Mouse (Mus musculus) liver, embryonic 16.5 days (tissue): ENCODE results near the gene Gm42906. TPM values are rescaled to one million over a fixed set of nuclear protein-coding genes. Genes with fewer than 3 reads are reported as not detected.

Source experiments
- ATAC-seq: fragments of 200-750 bp; cut with Nextera tagmentation; 2 replicates; pipeline ENCODE4 v1.8.0; 2017; ENCODE audit warnings: low read depth, mild to moderate bottlenecking, moderate number of reproducible peaks, moderate library complexity
- H3K27ac ChIP-seq: fragments of 300-500 bp; sonication (generic); 2 replicates; pipeline ENCODE4 v1.5.1; 2014; ENCODE audit warnings: mild to moderate bottlenecking, low read length
- H3K27me3 ChIP-seq: fragments of 300-500 bp; sonication (generic); 2 replicates; pipeline ENCODE4 v1.6.1; 2014; ENCODE audit warnings: low read depth, low read length, mixed read lengths; ENCODE audit not compliant: control insufficient read depth, insufficient read depth
- H3K36me3 ChIP-seq: fragments of 300-500 bp; sonication (generic); 2 replicates; pipeline ENCODE4 v1.6.1; 2014; ENCODE audit warnings: mild to moderate bottlenecking; ENCODE audit not compliant: control insufficient read depth, insufficient read depth
- H3K4me1 ChIP-seq: fragments of 300-500 bp; sonication (generic); 2 replicates; pipeline ENCODE4 v1.6.1; 2014; ENCODE audit warnings: low read depth, low read length, mixed read lengths; ENCODE audit not compliant: control insufficient read depth
- H3K4me2 ChIP-seq: fragments of 300-500 bp; sonication (generic); 2 replicates; pipeline ENCODE4 v1.6.1; 2014; ENCODE audit warnings: low read depth, low read length, mixed read lengths
- H3K4me3 ChIP-seq: fragments of 300-500 bp; sonication (generic); 2 replicates; pipeline ENCODE4 v1.5.1; 2014; ENCODE audit warnings: low read depth, mild to moderate bottlenecking, low read length
- H3K9ac ChIP-seq: fragments of 300-500 bp; sonication (generic); 2 replicates; pipeline ENCODE4 v1.6.1; 2014; ENCODE audit warnings: low read depth, low read length
- H3K9me3 ChIP-seq: fragments of 300-500 bp; sonication (generic); replicated peaks from 2 replicates; pipeline ENCODE4 v1.6.1; 2016; ENCODE audit warnings: low read length; ENCODE audit not compliant: control insufficient read depth
- WGBS: fragments of 180-500 bp; shearing (Covaris S2); extraction: QIAGEN DNeasy Blood & Tissue Kit; methylation state at CpG from one replicate; pipeline ENCODE4 v1.1.7; 2014; ENCODE audit not compliant: insufficient replicate concordance; 5-methylcytosine and 5-hydroxymethylcytosine counted together
- polyA plus RNA-seq: library from polyadenylated mRNA; unstranded; fragments of >200 nt; fragmentation: Nextera tagmentation; extraction: Ambion mirVana; gene quantifications from 2 replicates; pipeline ENCODE4 v1.2.1, GENCODE M21; 2015

The Gm42906 gene
- polyA plus RNA-seq, 1 experiment from 2014 or later, result not detected

GRCm38 (mm10) chr5:151403586-151403985, 24.4 kb downstream of the Gm42906 start:
- Histone ChIP-seq H3K36me3 (no peaks in the 10 kb centered on the region), H3K27ac (no peak overlapping the region), H3K27me3 (no peaks in the 10 kb centered on the region), H3K4me3 (no peak overlapping the region), H3K9ac (no peak overlapping the region), H3K4me2 (no peak overlapping the region), H3K4me1 (no peaks in the 10 kb centered on the region; the same call in 1 of the 2 replicates), H3K9me3 (no peaks in the 10 kb centered on the region)
- 60% methylated on average over 2 of the region's 2 CpGs for whole genome bisulfite sequencing
- ATAC-seq, result no peak

DNA sequence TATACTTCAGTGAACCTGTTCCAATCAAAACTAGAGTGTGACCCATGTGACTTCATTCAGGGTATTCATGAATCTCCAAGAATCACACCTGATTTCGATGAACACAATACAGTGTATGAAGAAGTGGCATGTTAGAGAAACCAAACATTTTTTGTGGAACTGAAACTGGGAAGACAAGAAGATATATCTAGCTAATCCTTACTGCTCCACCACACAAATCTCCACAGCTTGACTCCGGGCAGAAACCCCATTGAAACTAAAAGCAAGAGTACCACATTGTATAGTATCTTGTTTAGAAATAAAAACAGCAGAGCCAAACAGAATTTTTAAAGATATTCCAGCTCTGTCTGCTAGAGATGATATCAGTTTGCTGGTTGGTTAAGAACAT, 27.4 kb downstream of the Gm42906 start:
- 64% methylated on average over 2 of the region's 2 CpGs for WGBS
- H3K36me3 ChIP-seq, result no peaks in the 10 kb centered on the region
- H3K4me2 ChIP-seq, result no peak overlapping the region
- H3K27ac ChIP-seq, result no peak overlapping the region
- no peaks in the 10 kb centered on the region for H3K27me3 ChIP-seq
- no peaks in the 10 kb centered on the region for H3K9me3 ChIP-seq
- H3K4me3 ChIP-seq, result no peak overlapping the region
- H3K9ac ChIP-seq, result no peak overlapping the region
- ATAC-seq, result no peak
- H3K4me1 ChIP-seq, result no peaks in the 10 kb centered on the region; the same call in 1 of the 2 replicates

DNA sequence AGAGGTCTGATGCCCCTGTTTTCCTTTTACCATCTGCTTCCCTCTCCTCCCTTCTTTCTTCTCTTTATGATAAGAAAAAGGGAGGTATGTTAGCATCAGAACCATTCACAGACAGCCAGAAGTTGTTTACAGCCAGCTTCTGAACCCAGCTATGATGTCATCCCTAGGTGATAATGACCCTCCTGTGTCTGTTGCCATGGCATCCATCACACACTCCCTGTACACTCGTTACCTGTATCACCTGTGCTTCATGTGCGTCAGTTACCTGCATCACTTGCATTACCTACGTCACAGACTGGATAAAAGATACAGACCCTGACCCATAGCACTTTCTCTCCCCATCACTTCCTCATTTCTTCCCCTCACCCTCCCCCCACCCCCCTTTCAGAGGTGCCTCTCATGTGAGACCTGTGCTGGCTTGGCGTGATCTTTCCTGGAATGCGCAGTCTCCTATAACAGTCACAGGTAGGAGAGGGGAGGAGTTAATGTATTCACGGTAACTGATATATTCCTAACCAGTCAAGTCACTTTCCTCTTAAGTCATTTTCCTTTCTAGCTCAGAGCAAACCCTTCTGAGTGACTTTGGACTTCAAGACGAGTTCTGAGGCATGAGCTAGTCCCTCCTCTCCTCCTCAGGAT, 27.9 kb downstream of the Gm42906 start:
- H3K9me3 ChIP-seq, result no peaks in the 10 kb centered on the region
- H3K27me3 ChIP-seq, result no peaks in the 10 kb centered on the region
- H3K27ac ChIP-seq, result no peak overlapping the region
- no peaks in the 10 kb centered on the region for H3K4me1 ChIP-seq
- no peak overlapping the region for H3K9ac ChIP-seq
- 50% methylated on average over 7 of the region's 7 CpGs for WGBS
- no peak for ATAC-seq
- no peaks in the 10 kb centered on the region for H3K36me3 ChIP-seq
- no peak overlapping the region for H3K4me2 ChIP-seq
- no peak overlapping the region for H3K4me3 ChIP-seq

DNA sequence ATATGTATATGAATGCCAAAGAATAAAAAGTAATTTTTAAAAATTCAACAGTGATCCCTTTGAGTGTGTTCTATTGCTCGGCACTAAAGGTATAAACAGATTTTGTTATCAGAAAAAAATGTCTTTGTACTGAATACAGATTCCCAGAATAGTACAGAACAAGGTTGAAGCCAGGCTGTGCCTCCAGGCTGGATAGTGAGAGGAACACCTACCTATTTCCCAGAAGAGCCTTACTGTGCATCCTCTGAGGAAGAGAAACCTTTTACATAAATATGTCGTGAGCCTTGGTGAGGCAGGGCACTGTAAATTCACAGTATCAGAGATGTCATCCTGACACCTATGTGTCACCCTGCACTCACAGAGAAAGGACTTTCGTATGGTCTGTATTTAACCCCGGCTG, 31.8 kb downstream of the Gm42906 start:
- H3K27me3 ChIP-seq, result no peaks in the 10 kb centered on the region
- H3K36me3 ChIP-seq, result no peaks in the 10 kb centered on the region
- H3K4me1 ChIP-seq, result no peaks in the 10 kb centered on the region
- no peak overlapping the region for H3K4me3 ChIP-seq
- no peak overlapping the region for H3K4me2 ChIP-seq
- WGBS, result 65% methylated on average over 4 of the region's 4 CpGs
- H3K27ac ChIP-seq, result no peak overlapping the region
- H3K9me3 ChIP-seq, result no peaks in the 10 kb centered on the region
- H3K9ac ChIP-seq, result no peak overlapping the region
- ATAC-seq, result no peak

GRCm38 (mm10) chr5:151394690-151395089, 33.3 kb downstream of the Gm42906 start:
- no peak overlapping the region for H3K4me3 ChIP-seq
- H3K4me1 ChIP-seq, result no peaks in the 10 kb centered on the region
- H3K36me3 ChIP-seq, result no peaks in the 10 kb centered on the region
- H3K4me2 ChIP-seq, result no peak overlapping the region
- H3K27ac ChIP-seq, result no peak overlapping the region
- no peak overlapping the region for H3K9ac ChIP-seq
- H3K27me3 ChIP-seq, result no peaks in the 10 kb centered on the region
- no peak for ATAC-seq
- no peaks in the 10 kb centered on the region for H3K9me3 ChIP-seq
- WGBS, result 42% methylated on average over 5 of the region's 5 CpGs

DNA sequence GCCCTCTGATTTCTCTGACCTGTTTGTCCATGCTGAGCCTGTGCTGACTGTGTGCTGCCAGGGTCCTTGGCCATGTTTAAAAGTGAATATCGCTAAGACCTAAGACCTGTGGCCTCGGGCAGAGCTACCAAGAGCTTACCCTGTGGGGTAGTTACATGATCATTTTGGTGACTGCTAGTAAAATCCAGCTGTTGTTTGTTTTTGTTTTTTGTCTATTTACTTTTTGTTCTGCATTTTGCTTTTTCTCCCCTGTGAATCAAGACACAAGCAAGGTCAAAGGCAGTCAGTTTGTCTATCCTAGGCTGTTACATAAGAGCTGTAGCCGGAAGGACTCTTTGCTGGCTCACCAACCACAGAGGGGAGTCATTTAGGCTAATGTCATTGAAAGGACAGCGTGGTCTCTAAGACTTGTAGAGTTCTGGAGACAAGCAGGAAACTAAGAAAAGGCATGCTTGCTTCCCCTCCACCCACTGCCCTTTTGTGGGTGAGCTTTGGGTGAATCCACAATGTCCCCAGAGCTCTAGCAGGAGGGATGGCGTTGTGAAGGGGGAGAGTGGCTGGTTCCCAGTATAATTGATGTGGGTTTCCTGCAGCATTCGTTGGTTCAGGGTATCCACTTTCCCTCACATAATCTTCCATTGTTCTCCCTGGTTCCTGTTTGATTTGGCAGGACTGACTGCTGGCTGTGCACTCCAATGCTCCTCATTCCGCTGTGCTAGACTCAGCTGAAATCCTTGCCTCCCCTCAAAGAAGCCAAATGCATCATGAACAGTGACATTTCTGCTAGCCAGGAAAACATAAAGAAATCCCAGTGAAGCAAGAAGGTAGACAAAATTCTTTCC, 33.9 kb downstream of the Gm42906 start:
- ATAC-seq, result no peak; the same call in 1 of the 2 replicates

GRCm38 (mm10) chr5:151389827-151390226, 38.1 kb downstream of the Gm42906 start:
- Histone ChIP-seq H3K27me3 (no peaks in the 10 kb centered on the region), H3K36me3 (no peaks in the 10 kb centered on the region), H3K9ac (no peak overlapping the region), H3K9me3 (no peaks in the 10 kb centered on the region), H3K27ac (no peak overlapping the region), H3K4me3 (no peak overlapping the region), H3K4me1 (no peaks in the 10 kb centered on the region), H3K4me2 (no peak overlapping the region)
- no peak for ATAC-seq
- WGBS, result 73% methylated on average over 1 of the region's 1 CpGs

More for the DNA sequence above, 33.9 kb downstream of the Gm42906 start:
- Histone ChIP-seq H3K27me3 (no peaks in the 10 kb centered on the region), H3K4me1 (no peaks in the 10 kb centered on the region), H3K4me2 (no peak overlapping the region), H3K27ac (no peak overlapping the region), H3K9ac (no peak overlapping the region), H3K36me3 (no peaks in the 10 kb centered on the region), H3K9me3 (no peaks in the 10 kb centered on the region), H3K4me3 (no peak overlapping the region)
- WGBS, result 37% methylated on average over 7 of the region's 7 CpGs

DNA sequence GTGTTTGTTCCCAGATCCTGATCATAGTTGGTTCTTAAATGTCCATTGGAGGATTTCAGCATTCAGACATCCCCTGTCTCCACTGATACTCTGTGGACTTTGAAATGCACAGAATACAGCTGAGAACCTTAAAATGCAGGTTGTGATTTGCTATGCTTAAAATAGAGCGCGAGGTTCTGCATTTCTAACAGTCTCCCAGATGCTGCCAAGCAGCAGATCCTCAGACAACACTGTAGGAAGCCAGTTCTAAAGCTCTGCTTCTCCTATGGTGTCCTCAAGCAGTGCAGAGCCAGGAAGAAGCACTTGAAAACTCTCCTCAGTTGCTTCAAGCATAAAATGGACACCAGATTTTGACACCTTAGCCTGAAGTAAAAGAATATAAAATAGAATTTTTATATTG, 48.1 kb downstream of the Gm42906 start:
- H3K4me2 ChIP-seq, result no peak overlapping the region
- H3K4me1 ChIP-seq, result no peaks in the 10 kb centered on the region
- H3K9ac ChIP-seq, result no peak overlapping the region
- H3K36me3 ChIP-seq, result no peaks in the 10 kb centered on the region
- no peaks in the 10 kb centered on the region for H3K27me3 ChIP-seq
- no peak for ATAC-seq
- H3K9me3 ChIP-seq, result no peaks in the 10 kb centered on the region
- 72% methylated on average over 2 of the region's 2 CpGs for WGBS
- H3K4me3 ChIP-seq, result no peak overlapping the region
- H3K27ac ChIP-seq, result no peak overlapping the region

GRCm38 (mm10) chr5:151379210-151379609, 48.8 kb downstream of the Gm42906 start:
- no peak overlapping the region for H3K27ac ChIP-seq
- no peak overlapping the region for H3K9ac ChIP-seq
- H3K4me3 ChIP-seq, result no peak overlapping the region
- no peaks in the 10 kb centered on the region for H3K36me3 ChIP-seq
- no peak for ATAC-seq
- no peaks in the 10 kb centered on the region for H3K4me1 ChIP-seq
- no peaks in the 10 kb centered on the region for H3K9me3 ChIP-seq
- WGBS, result 77% methylated on average over 2 of the region's 2 CpGs
- H3K27me3 ChIP-seq, result no peaks in the 10 kb centered on the region
- H3K4me2 ChIP-seq, result no peak overlapping the region
